Mouse (Mus musculus) forebrain, postnatal 0 days (tissue): ENCODE measurements around the gene Scn7a. TPM values are rescaled to one million over a fixed set of nuclear protein-coding genes. Genes with fewer than 3 reads are reported as not detected.
A peak's percentile ranks its signal among the peaks of the same experiment; 100 is the strongest.

Experiments used
- ATAC-seq: fragments of 200-750 bp; cut with Nextera tagmentation; 2 replicates; pipeline ENCODE4 v1.8.0; 2017; ENCODE audit warnings: mild to moderate bottlenecking, moderate library complexity
- DNase-seq: peaks from one replicate; pipeline ENCODE4 v3.0.0-alpha.2; 2015
- H3K27ac ChIP-seq: fragments of 300-500 bp; sonication (generic); 2 replicates; pipeline ENCODE4 v1.5.1; 2014; ENCODE audit warnings: low read depth, mild to moderate bottlenecking, antibody characterized with exemption, low read length, moderate library complexity, mixed read lengths
- H3K27me3 ChIP-seq: fragments of 300-500 bp; sonication (generic); 2 replicates; pipeline ENCODE4 v1.6.1; 2014; ENCODE audit warnings: mild to moderate bottlenecking, low read length, mixed read lengths; ENCODE audit not compliant: insufficient read depth
- H3K36me3 ChIP-seq: fragments of 300-500 bp; sonication (generic); 2 replicates; pipeline ENCODE4 v1.6.1; 2014; ENCODE audit warnings: mild to moderate bottlenecking, moderate library complexity; ENCODE audit not compliant: insufficient read depth
- H3K4me1 ChIP-seq: fragments of 300-500 bp; sonication (generic); 2 replicates; pipeline ENCODE4 v1.6.1; 2014; ENCODE audit warnings: antibody characterized with exemption; ENCODE audit not compliant: insufficient read depth
- H3K4me2 ChIP-seq: fragments of 300-500 bp; sonication (generic); 2 replicates; pipeline ENCODE4 v1.6.1; 2014; ENCODE audit warnings: low read depth, mild to moderate bottlenecking, moderate library complexity
- H3K4me3 ChIP-seq: fragments of 300-500 bp; sonication (generic); 2 replicates; pipeline ENCODE4 v1.5.1; 2014; ENCODE audit warnings: low read depth, low read length, mixed read lengths
- H3K9ac ChIP-seq: fragments of 300-500 bp; sonication (generic); 2 replicates; pipeline ENCODE4 v1.6.1; 2014; ENCODE audit warnings: mild to moderate bottlenecking
- H3K9me3 ChIP-seq: fragments of 300-500 bp; sonication (generic); 2 replicates; pipeline ENCODE4 v1.6.1; 2016; ENCODE audit warnings: low read length
- CTCF ChIP-seq: sonication (generic); IDR thresholded peaks from 2 replicates; pipeline ENCODE4 v1.5.1; 2016; ENCODE audit warnings: antibody characterized with exemption, control low read depth, low read depth
- WGBS: fragments of 180-500 bp; shearing (Covaris S2); extraction: QIAGEN DNeasy Blood & Tissue Kit; methylation state at CpG from one replicate; pipeline ENCODE4 v1.1.7; 2014; 5-methylcytosine and 5-hydroxymethylcytosine counted together
- polyA plus RNA-seq: library from polyadenylated mRNA; unstranded; fragments of >200 nt; fragmentation: Nextera tagmentation; extraction: Ambion mirVana; gene quantifications from 2 replicates; pipeline ENCODE4 v1.2.1, GENCODE M21; 2015
- total RNA-seq: library from RNA; depleted of rRNA; stranded (reverse); fragments of >200 nt; gene quantifications from 2 replicates; pipeline ENCODE4 v1.2.3, GENCODE M21; 2014; rRNA removed

Scn7a gene
- total and polyA plus RNA-seq, 2 experiments from 2014 or later: 0.08 to 0.24 TPM

- DNase-seq (no peak), ATAC-seq (no peak)
- 88% methylated on average over 2 of the region's 2 CpGs for WGBS
- H3K4me3 ChIP-seq: no peak overlapping the region
- H3K9ac ChIP-seq: no peak overlapping the region
- no peaks in the 10 kb centered on the region for H3K9me3 ChIP-seq
- no peak overlapping the region for H3K4me2 ChIP-seq
- no peak overlapping the region for H3K27ac ChIP-seq
- TF ChIP-seq CTCF: no peak
- H3K4me1 ChIP-seq: no peaks in the 10 kb centered on the region
- no peaks in the 10 kb centered on the region for H3K36me3 ChIP-seq
- H3K27me3 ChIP-seq: no peaks in the 10 kb centered on the region
Measured at GRCm38 (mm10) chr2:66692300-66692699, 92.4 kb downstream of the Scn7a start.

GRCm38 (mm10) chr2:66661988-66662387, 122.7 kb downstream of the Scn7a start:
- H3K4me3 ChIP-seq: no peak overlapping the region
- ATAC-seq (no peak), DNase-seq (no peak)
- H3K4me2 ChIP-seq: no peak overlapping the region
- H3K4me1 ChIP-seq: no peaks in the 10 kb centered on the region
- 73% methylated on average over 1 of the region's 1 CpGs for WGBS
- H3K9ac ChIP-seq: no peak overlapping the region
- no peak overlapping the region for H3K27ac ChIP-seq
- no peak for TF ChIP-seq CTCF
- no peaks in the 10 kb centered on the region for H3K27me3 ChIP-seq
- no peaks in the 10 kb centered on the region for H3K9me3 ChIP-seq
- no peaks in the 10 kb centered on the region for H3K36me3 ChIP-seq

GRCm38 (mm10) chr2:66656430-66656829, 128.3 kb downstream of the Scn7a start:
- no peak for TF ChIP-seq CTCF
- H3K9me3 ChIP-seq: no peaks in the 10 kb centered on the region
- no peaks in the 10 kb centered on the region for H3K36me3 ChIP-seq
- no peak overlapping the region for H3K4me2 ChIP-seq
- no peak overlapping the region for H3K27ac ChIP-seq
- 91% methylated on average over 3 of the region's 3 CpGs for WGBS
- ATAC-seq (no peak), DNase-seq (no peak)
- H3K4me1 ChIP-seq: no peaks in the 10 kb centered on the region
- H3K9ac ChIP-seq: no peak overlapping the region
- no peaks in the 10 kb centered on the region for H3K27me3 ChIP-seq
- H3K4me3 ChIP-seq: no peak overlapping the region

DNA sequence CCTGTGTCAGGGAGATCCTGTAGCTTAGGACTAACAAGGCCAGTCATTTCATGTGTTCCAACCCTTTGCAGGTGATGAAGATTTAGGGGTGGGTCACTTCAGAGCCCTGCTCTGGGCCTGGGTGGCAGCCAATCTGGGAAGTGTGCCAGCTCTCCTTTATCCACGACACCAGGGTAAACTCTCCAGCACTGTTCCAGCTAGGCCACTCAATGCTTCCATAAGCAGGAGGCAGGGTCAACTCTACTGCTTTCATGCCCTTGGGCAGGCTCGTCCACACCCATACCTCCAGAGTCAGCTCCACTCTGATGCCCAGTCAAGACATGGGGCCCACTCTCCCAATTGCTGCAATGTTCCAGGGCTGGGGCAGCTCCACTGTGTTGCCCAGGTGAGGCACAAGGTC, 129.3 kb downstream of the Scn7a start:
- no peaks in the 10 kb centered on the region for H3K9me3 ChIP-seq
- no peak for TF ChIP-seq CTCF
- 50% methylated on average over 2 of the region's 2 CpGs for WGBS
- no peak for ATAC-seq
- H3K4me1 ChIP-seq: no peaks in the 10 kb centered on the region
- no peak overlapping the region for H3K4me2 ChIP-seq
- no peak overlapping the region for H3K9ac ChIP-seq
- H3K27me3 ChIP-seq: no peaks in the 10 kb centered on the region
- no peaks in the 10 kb centered on the region for H3K36me3 ChIP-seq
- H3K27ac ChIP-seq: no peak overlapping the region
- H3K4me3 ChIP-seq: no peak overlapping the region
- no peak for DNase-seq

GRCm38 (mm10) chr2:66644384-66644783, 140.3 kb downstream of the Scn7a start:
- Histone ChIP-seq H3K27me3 (no peaks in the 10 kb centered on the region), H3K9ac (no peak overlapping the region), H3K9me3 (no peaks in the 10 kb centered on the region), H3K27ac (no peak overlapping the region), H3K36me3 (no peaks in the 10 kb centered on the region), H3K4me2 (no peak overlapping the region), H3K4me1 (no peaks in the 10 kb centered on the region), H3K4me3 (no peak overlapping the region)
- WGBS: 20% methylated on average over 5 of the region's 5 CpGs
- DNase-seq: peak; percentile 74
- TF ChIP-seq CTCF: peak; percentile 76
- ATAC-seq: peak; percentile 73

GRCm38 (mm10) chr2:66634580-66635359, 149.9 kb downstream of the Scn7a start, which contains the start of gene Scn9a:
Scn9a (minus strand) TSS chr2:66634962.
- Histone ChIP-seq H3K27me3 (no peaks in the 10 kb centered on the region), H3K4me3 (peak within 1 kb of the TSS; percentile 51), H3K36me3 (no peaks in the 10 kb centered on the region), H3K27ac (peak within 1 kb of the TSS; percentile 75), H3K4me2 (peak within 1 kb of the TSS; percentile 60), H3K4me1 (no peaks in the 10 kb centered on the region), H3K9me3 (no peaks in the 10 kb centered on the region), H3K9ac (peak within 1 kb of the TSS; percentile 78)
- no peak for TF ChIP-seq CTCF
- DNase-seq (peak; percentile 77), ATAC-seq (peak; percentile 96)
- WGBS: 5% methylated on average over 29 of the region's 29 CpGs

- Histone ChIP-seq H3K4me3 (peak overlapping the region; percentile 21; the same call in 1 of the 2 replicates), H3K4me1 (no peaks in the 10 kb centered on the region), H3K36me3 (no peaks in the 10 kb centered on the region), H3K9me3 (no peaks in the 10 kb centered on the region), H3K9ac (no peak overlapping the region), H3K27me3 (no peaks in the 10 kb centered on the region), H3K4me2 (peak overlapping the region; percentile 34), H3K27ac (no peak overlapping the region)
- DNase-seq (peak; percentile 29), ATAC-seq (no peak)
- WGBS: 13% methylated on average over 5 of the region's 5 CpGs
- no peak for TF ChIP-seq CTCF
Measured at GRCm38 (mm10) chr2:66632728-66633127, 152.0 kb downstream of the Scn7a start.

Other genes starting within 250 kb of the Scn7a start
- gene Scn9a, start 150.0 kb downstream of the Scn7a start, total RNA-seq: 10.2 and 14.7 TPM in 2 replicates
- gene Scn9a, start 150.0 kb downstream of the Scn7a start, polyA plus RNA-seq: 2.2 and 6.3 TPM in 2 replicates